Mouse (Mus musculus) spleen, adult 2 months (tissue): ENCODE data around the gene Cspg4.

ENCODE experiments used
- CTCF ChIP-seq: fragments of 200-500 bp; IDR thresholded peaks from 2 replicates; pipeline ENCODE4 v1.5.1; 2011; ENCODE audit warnings: mild to moderate bottlenecking, inconsistent platforms; ENCODE audit not compliant: insufficient read depth, insufficient read length, insufficient replicate concordance; ENCODE audit errors: extremely low read depth
- POLR2A ChIP-seq: fragments of 200-500 bp; IDR thresholded peaks from 2 replicates; pipeline ENCODE4 v1.6.1; 2011; ENCODE audit warnings: low read depth, low read length, inconsistent platforms

GRCm38 (mm10) chr9:56860486-56861269 is 4.2 kb upstream of the Cspg4 start:
- no peak for TF ChIP-seq CTCF
- no peak for TF ChIP-seq POLR2A
